Mouse (Mus musculus) spleen, adult 2 months (tissue): ENCODE data around the gene Mark3.

Source experiments
- CTCF ChIP-seq: fragments of 200-500 bp; IDR thresholded peaks from 2 replicates; pipeline ENCODE4 v1.5.1; 2011; ENCODE audit warnings: mild to moderate bottlenecking, inconsistent platforms; ENCODE audit not compliant: insufficient read depth, insufficient read length, insufficient replicate concordance; ENCODE audit errors: extremely low read depth
- POLR2A ChIP-seq: fragments of 200-500 bp; IDR thresholded peaks from 2 replicates; pipeline ENCODE4 v1.6.1; 2011; ENCODE audit warnings: low read depth, low read length, inconsistent platforms

DNA sequence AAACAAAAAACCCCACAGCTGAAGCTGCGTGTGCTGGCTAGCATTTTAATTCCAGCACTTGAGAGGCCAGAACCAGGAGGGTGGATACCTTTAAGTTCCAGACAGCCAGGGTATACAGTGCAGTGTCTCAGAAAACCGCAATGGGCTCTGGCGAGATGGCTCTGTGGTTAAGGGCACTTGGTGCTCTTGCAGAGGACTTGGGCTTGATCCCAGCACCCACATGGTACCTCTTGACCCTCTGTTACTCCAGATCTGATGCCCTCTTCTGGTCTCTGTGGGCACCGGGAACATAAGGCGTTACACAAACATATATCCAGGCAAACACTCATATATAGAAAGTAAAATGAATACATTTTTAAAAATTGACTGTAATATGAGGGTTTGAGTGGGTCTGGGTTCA, 9.0 kb upstream of the Mark3 start:
- TF ChIP-seq CTCF (no peak), POLR2A (no peak)
